Mouse (Mus musculus): ENCODE measurements around the gene Zmynd15. TPM values are rescaled to one million over a fixed set of nuclear protein-coding genes. Genes with fewer than 3 reads are reported as not detected.

Zmynd15 gene
- polyA plus RNA-seq, 1 experiment, result 0.04 TPM

- H3ac ChIP-seq (ENCODE audit: control insufficient read depth, insufficient read length, low read depth), result peak overlapping the region; percentile 69
- H3K79me3 ChIP-seq (ENCODE audit: low read depth), result peaks cover 13% of the 10 kb centered on the region
- H3K4me3 ChIP-seq (ENCODE audit: insufficient read depth, poor library complexity, severe bottlenecking), result peak overlapping the region; percentile 79
- TF ChIP-seq MYOG (IDR thresholded peaks at IDR 0.05; ENCODE audit: control insufficient read depth, extremely low read depth, insufficient read length) (no peak), FOSL1 (IDR thresholded peaks at IDR 0.05; ENCODE audit: insufficient read depth, low read length, poor library complexity, severe bottlenecking) (no peak), CEBPB (IDR thresholded peaks at IDR 0.05; ENCODE audit: low read depth) (no peak), MAX (IDR thresholded peaks at IDR 0.05) (no peak), USF1 (IDR thresholded peaks at IDR 0.05; ENCODE audit: low read depth) (no peak), CTCF (IDR thresholded peaks at IDR 0.05; ENCODE audit: control insufficient read depth, insufficient read depth, insufficient read length) (no peak), MYOD1 (IDR thresholded peaks at IDR 0.05; ENCODE audit: control insufficient read depth, insufficient read length, low read depth) (no peak)
- peaks cover 24% of the 10 kb centered on the region for H3K79me2 ChIP-seq (ENCODE audit: control insufficient read depth, insufficient read depth)
- no peaks in the 10 kb centered on the region for H3K27me3 ChIP-seq (ENCODE audit: control insufficient read depth, insufficient read depth, insufficient read length)
- peaks cover 25% of the 10 kb centered on the region for H3K36me3 ChIP-seq (ENCODE audit: control insufficient read depth, insufficient read depth)
Observed at GRCm38 (mm10) chr11:70432895-70433568, 26.2 kb upstream of the Zmynd15 start.

DNA sequence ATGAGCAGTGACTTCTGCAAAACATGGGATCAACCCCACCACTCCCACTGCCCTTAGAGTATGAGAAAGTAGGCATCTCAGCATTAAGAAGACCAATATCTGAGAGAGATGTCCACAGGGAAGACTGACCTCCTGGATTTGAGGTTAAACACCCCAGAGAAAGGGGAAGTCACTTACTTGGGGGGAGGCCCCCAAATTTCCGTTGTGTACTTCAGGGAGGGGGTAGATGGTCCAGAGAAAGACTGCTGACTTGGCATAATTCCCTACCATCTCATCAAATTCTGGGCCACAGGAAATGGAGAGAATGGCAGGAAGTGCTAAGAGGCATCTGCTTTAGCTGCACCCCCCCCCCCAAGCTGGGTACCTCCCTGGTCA is 25.7 kb upstream of the Zmynd15 start:
- Histone ChIP-seq H3K27me3 (ENCODE audit: control insufficient read depth, insufficient read depth, insufficient read length) (no peaks in the 10 kb centered on the region), H3K79me2 (ENCODE audit: control insufficient read depth, insufficient read depth) (peaks cover 24% of the 10 kb centered on the region), H3K36me3 (ENCODE audit: control insufficient read depth, insufficient read depth) (peaks cover 25% of the 10 kb centered on the region), H3ac (ENCODE audit: control insufficient read depth, insufficient read length, low read depth) (no peak overlapping the region), H3K4me3 (ENCODE audit: insufficient read depth, poor library complexity, severe bottlenecking) (no peak overlapping the region), H3K79me3 (ENCODE audit: low read depth) (peaks cover 13% of the 10 kb centered on the region)
- TF ChIP-seq CTCF (IDR thresholded peaks at IDR 0.05; ENCODE audit: control insufficient read depth, insufficient read depth, insufficient read length) (no peak), USF1 (IDR thresholded peaks at IDR 0.05; ENCODE audit: low read depth) (no peak), CEBPB (IDR thresholded peaks at IDR 0.05; ENCODE audit: low read depth) (no peak), FOSL1 (IDR thresholded peaks at IDR 0.05; ENCODE audit: insufficient read depth, low read length, poor library complexity, severe bottlenecking) (no peak), MYOD1 (IDR thresholded peaks at IDR 0.05; ENCODE audit: control insufficient read depth, insufficient read length, low read depth) (no peak), MAX (IDR thresholded peaks at IDR 0.05) (no peak), MYOG (IDR thresholded peaks at IDR 0.05; ENCODE audit: control insufficient read depth, extremely low read depth, insufficient read length) (no peak)

DNA sequence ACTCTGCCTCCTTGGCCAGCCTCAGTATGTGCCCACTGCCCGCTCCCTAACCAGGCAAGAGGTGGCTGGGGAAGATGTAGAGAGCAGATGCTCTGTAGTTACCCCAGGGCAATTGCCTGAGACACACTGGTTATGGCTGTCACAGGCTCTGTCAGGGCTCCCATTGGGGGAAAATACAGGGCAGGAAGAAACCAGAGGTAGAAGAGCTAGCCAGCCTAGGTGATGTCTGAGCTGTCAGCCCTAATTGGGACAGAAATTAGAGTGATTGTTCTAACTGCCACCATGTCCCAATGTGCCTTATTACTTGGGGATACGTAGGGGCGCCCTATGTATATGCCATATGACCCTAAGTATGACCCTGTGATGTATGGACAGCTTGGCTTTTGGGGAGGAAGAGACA is 25.3 kb upstream of the Zmynd15 start:
- Histone ChIP-seq H3K79me3 (ENCODE audit: low read depth) (peaks cover 13% of the 10 kb centered on the region), H3K4me3 (ENCODE audit: insufficient read depth, poor library complexity, severe bottlenecking) (no peak overlapping the region), H3ac (ENCODE audit: control insufficient read depth, insufficient read length, low read depth) (no peak overlapping the region), H3K79me2 (ENCODE audit: control insufficient read depth, insufficient read depth) (peaks cover 24% of the 10 kb centered on the region), H3K27me3 (ENCODE audit: control insufficient read depth, insufficient read depth, insufficient read length) (no peaks in the 10 kb centered on the region), H3K36me3 (ENCODE audit: control insufficient read depth, insufficient read depth) (peaks cover 25% of the 10 kb centered on the region)
- TF ChIP-seq FOSL1 (IDR thresholded peaks at IDR 0.05; ENCODE audit: insufficient read depth, low read length, poor library complexity, severe bottlenecking) (no peak), MYOG (IDR thresholded peaks at IDR 0.05; ENCODE audit: control insufficient read depth, extremely low read depth, insufficient read length) (no peak), USF1 (IDR thresholded peaks at IDR 0.05; ENCODE audit: low read depth) (no peak), MAX (IDR thresholded peaks at IDR 0.05) (no peak), MYOD1 (IDR thresholded peaks at IDR 0.05; ENCODE audit: control insufficient read depth, insufficient read length, low read depth) (no peak), CTCF (IDR thresholded peaks at IDR 0.05; ENCODE audit: control insufficient read depth, insufficient read depth, insufficient read length) (no peak), CEBPB (IDR thresholded peaks at IDR 0.05; ENCODE audit: low read depth) (no peak)

GRCm38 (mm10) chr11:70435476-70435875 is 23.8 kb upstream of the Zmynd15 start:
- Histone ChIP-seq H3K79me2 (ENCODE audit: control insufficient read depth, insufficient read depth) (peaks cover 24% of the 10 kb centered on the region), H3K27me3 (ENCODE audit: control insufficient read depth, insufficient read depth, insufficient read length) (no peaks in the 10 kb centered on the region), H3K36me3 (ENCODE audit: control insufficient read depth, insufficient read depth) (peaks cover 39% of the 10 kb centered on the region), H3K4me3 (ENCODE audit: insufficient read depth, poor library complexity, severe bottlenecking) (no peak overlapping the region), H3K79me3 (ENCODE audit: low read depth) (peaks cover 13% of the 10 kb centered on the region), H3ac (ENCODE audit: control insufficient read depth, insufficient read length, low read depth) (no peak overlapping the region)
- TF ChIP-seq USF1 (IDR thresholded peaks at IDR 0.05; ENCODE audit: low read depth), result no peak
- TF ChIP-seq FOSL1 (IDR thresholded peaks at IDR 0.05; ENCODE audit: insufficient read depth, low read length, poor library complexity, severe bottlenecking), result no peak
- TF ChIP-seq MAX (IDR thresholded peaks at IDR 0.05), result no peak
- TF ChIP-seq MYOG (IDR thresholded peaks at IDR 0.05; ENCODE audit: control insufficient read depth, extremely low read depth, insufficient read length), result no peak
- TF ChIP-seq CTCF (IDR thresholded peaks at IDR 0.05; ENCODE audit: control insufficient read depth, insufficient read depth, insufficient read length), result no peak
- TF ChIP-seq CEBPB (IDR thresholded peaks at IDR 0.05; ENCODE audit: low read depth), result no peak

DNA sequence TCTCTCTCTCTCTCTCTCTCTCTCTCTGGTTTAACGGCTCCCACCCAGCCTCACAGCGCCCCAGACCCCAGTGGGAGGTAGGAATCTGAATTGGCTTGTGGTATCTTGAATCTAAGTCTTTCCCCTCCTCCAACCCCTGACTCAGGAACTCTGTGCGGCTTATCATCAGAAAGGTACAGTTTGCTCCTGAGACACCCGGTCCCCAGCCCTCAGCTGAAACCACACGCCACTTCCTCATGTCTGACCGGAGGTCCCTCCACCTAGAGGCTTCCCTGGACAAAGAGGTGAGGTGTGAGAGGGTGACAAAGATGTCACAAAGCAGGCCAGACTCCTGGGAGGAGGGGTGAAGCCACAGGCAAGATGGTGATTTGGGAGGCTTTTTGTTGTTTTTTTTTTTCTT is 21.8 kb upstream of the Zmynd15 start:
- Histone ChIP-seq H3K79me2 (ENCODE audit: control insufficient read depth, insufficient read depth) (peaks cover 24% of the 10 kb centered on the region), H3ac (ENCODE audit: control insufficient read depth, insufficient read length, low read depth) (no peak overlapping the region), H3K4me3 (ENCODE audit: insufficient read depth, poor library complexity, severe bottlenecking) (no peak overlapping the region), H3K36me3 (ENCODE audit: control insufficient read depth, insufficient read depth) (peaks cover 45% of the 10 kb centered on the region), H3K27me3 (ENCODE audit: control insufficient read depth, insufficient read depth, insufficient read length) (no peaks in the 10 kb centered on the region), H3K79me3 (ENCODE audit: low read depth) (peaks cover 13% of the 10 kb centered on the region)
- TF ChIP-seq MYOG (IDR thresholded peaks at IDR 0.05; ENCODE audit: control insufficient read depth, extremely low read depth, insufficient read length), result no peak
- TF ChIP-seq FOSL1 (IDR thresholded peaks at IDR 0.05; ENCODE audit: insufficient read depth, low read length, poor library complexity, severe bottlenecking), result no peak
- no peak for TF ChIP-seq MYOD1 (IDR thresholded peaks at IDR 0.05; ENCODE audit: control insufficient read depth, insufficient read length, low read depth)
- TF ChIP-seq MAX (IDR thresholded peaks at IDR 0.05), result no peak
- no peak for TF ChIP-seq CTCF (IDR thresholded peaks at IDR 0.05; ENCODE audit: control insufficient read depth, insufficient read depth, insufficient read length)
- no peak for TF ChIP-seq USF1 (IDR thresholded peaks at IDR 0.05; ENCODE audit: low read depth)
- no peak for TF ChIP-seq CEBPB (IDR thresholded peaks at IDR 0.05; ENCODE audit: low read depth)

Measured in C2C12 (cell line).